Mouse (Mus musculus) heart, embryonic 14.5 days (tissue): ENCODE data around the gene Pkp4. TPM values are rescaled to one million over a fixed set of nuclear protein-coding genes. Genes with fewer than 3 reads are reported as not detected.
A peak's percentile ranks its signal among the peaks of the same experiment; 100 is the strongest.

ENCODE experiments used
- ATAC-seq: fragments of 200-750 bp; cut with Nextera tagmentation; 2 replicates; pipeline ENCODE4 v1.8.0; 2017; ENCODE audit warnings: low read depth, moderate TSS enrichment; ENCODE audit not compliant: insufficient number of reproducible peaks, insufficient read depth, low FRiP score
- H3K27ac ChIP-seq, 2 experiments: fragments of 200-500 bp in 1 of 2; fragments of 300-500 bp in 1 of 2; sonication (generic) in 1 of 2; replicated peaks in 1 of 2; 2 replicates each; pipeline ENCODE4 v1.5.1; 2012 to 2014; ENCODE audit warnings: low read depth in 2 of 2, low read length in 2 of 2, control low read depth in 1 of 2, mild to moderate bottlenecking in 1 of 2, mixed read lengths in 1 of 2; ENCODE audit not compliant: control insufficient read depth in 1 of 2, insufficient read depth in 1 of 2
- H3K27me3 ChIP-seq: fragments of 300-500 bp; sonication (generic); 2 replicates; pipeline ENCODE4 v1.6.1; 2014; ENCODE audit warnings: mild to moderate bottlenecking, low read length, control low read depth; ENCODE audit not compliant: control insufficient read depth, insufficient read depth
- H3K36me3 ChIP-seq: fragments of 300-500 bp; sonication (generic); 2 replicates; pipeline ENCODE4 v1.6.1; 2014; ENCODE audit warnings: mild to moderate bottlenecking, control low read depth, low read length, mixed read lengths; ENCODE audit not compliant: control insufficient read depth, insufficient read depth
- H3K4me1 ChIP-seq, 2 experiments: fragments of 200-500 bp in 1 of 2; fragments of 300-500 bp in 1 of 2; sonication (generic) in 1 of 2; 2 replicates each; pipeline ENCODE4 v1.6.1; 2012 to 2014; ENCODE audit warnings: low read length in 2 of 2, control low read depth in 1 of 2, mixed read lengths in 1 of 2; ENCODE audit not compliant: control insufficient read depth in 2 of 2, insufficient read depth in 2 of 2
- H3K4me2 ChIP-seq: fragments of 300-500 bp; sonication (generic); 2 replicates; pipeline ENCODE4 v1.6.1; 2014; ENCODE audit warnings: mild to moderate bottlenecking, low read length
- H3K4me3 ChIP-seq, 2 experiments: fragments of 200-500 bp in 1 of 2; fragments of 300-500 bp in 1 of 2; sonication (generic) in 1 of 2; 2 replicates each; pipeline ENCODE4 v1.5.1; 2012 to 2014; ENCODE audit warnings: low read length in 2 of 2, mild to moderate bottlenecking in 2 of 2, control low read depth in 1 of 2, low read depth in 1 of 2, moderate library complexity in 1 of 2; ENCODE audit not compliant: control insufficient read depth in 1 of 2, insufficient read depth in 1 of 2
- H3K9ac ChIP-seq: fragments of 300-500 bp; sonication (generic); 2 replicates; pipeline ENCODE4 v1.6.1; 2014; ENCODE audit warnings: mild to moderate bottlenecking, low read length
- H3K9me3 ChIP-seq: fragments of 300-500 bp; sonication (generic); 2 replicates; pipeline ENCODE4 v1.6.1; 2016; ENCODE audit warnings: low read length, control low read depth; ENCODE audit not compliant: control insufficient read depth
- WGBS: fragments of 180-500 bp; shearing (Covaris S2); extraction: QIAGEN DNeasy Blood & Tissue Kit; methylation state at CpG from one replicate; pipeline ENCODE4 v1.1.7; 2014; 5-methylcytosine and 5-hydroxymethylcytosine counted together
- polyA plus RNA-seq: library from polyadenylated mRNA; unstranded; fragments of >200 nt; fragmentation: Nextera tagmentation; extraction: Ambion mirVana; gene quantifications from 2 replicates; pipeline ENCODE4 v1.2.1, GENCODE M21; 2014

Pkp4 gene
- polyA plus RNA-seq, 1 experiment from 2014 or later = 54.8 TPM

DNA sequence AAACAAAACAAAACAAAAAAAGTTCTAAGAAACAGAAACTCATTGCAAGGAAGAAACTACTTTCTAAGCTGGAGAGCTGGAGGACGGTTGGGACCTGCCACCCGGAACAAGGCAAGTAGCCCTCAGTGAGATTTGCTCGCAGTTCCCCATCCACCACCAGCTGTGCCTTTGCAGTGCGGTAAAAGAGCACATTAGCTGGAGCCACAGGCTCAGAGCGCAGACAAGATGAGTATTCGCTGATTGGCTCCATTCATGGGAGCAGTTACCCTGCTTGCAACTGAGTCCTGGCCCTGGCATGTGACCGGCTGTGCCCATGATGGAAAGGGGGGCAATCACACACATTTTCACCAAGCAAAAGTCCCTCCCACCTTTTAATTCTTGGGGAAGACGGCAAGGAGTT is 127.0 kb downstream of the Pkp4 start:
- WGBS = 88% methylated on average over 8 of the region's 8 CpGs
- no peak for ATAC-seq
- no peak overlapping the region for H3K4me2 ChIP-seq
- no peak overlapping the region for H3K4me3 ChIP-seq
- H3K4me1 ChIP-seq = peaks cover 16 to 31% of the 10 kb centered on the region in 2 experiments
- H3K27ac ChIP-seq = no peak overlapping the region
- H3K9ac ChIP-seq = no peak overlapping the region
- peaks cover 5% of the 10 kb centered on the region; the same call in 1 of the 2 replicates for H3K36me3 ChIP-seq
- H3K27me3 ChIP-seq = no peaks in the 10 kb centered on the region
- no peaks in the 10 kb centered on the region for H3K9me3 ChIP-seq

DNA sequence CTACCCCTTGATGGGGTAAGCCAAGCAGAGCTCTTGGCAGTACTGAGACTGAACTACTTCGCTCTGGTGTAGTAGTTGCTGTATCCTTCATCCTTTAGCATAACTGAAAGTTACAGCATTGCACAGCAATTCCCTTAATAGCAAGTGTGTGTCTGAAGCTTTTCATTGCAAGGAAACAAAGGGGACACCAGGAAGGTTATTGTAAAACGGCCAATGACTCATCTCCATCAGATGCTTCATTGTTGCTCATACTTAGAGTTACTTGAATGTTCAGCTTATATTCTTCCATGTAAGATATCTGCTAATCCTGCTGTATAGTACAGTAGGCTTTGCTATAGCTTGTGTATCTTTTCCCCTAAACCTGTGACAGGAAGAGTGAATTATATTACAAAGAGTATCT is 128.8 kb downstream of the Pkp4 start:
- no peak overlapping the region for H3K4me2 ChIP-seq
- peaks cover 11 to 27% of the 10 kb centered on the region in 2 experiments for H3K4me1 ChIP-seq
- peaks cover 5% of the 10 kb centered on the region; the same call in 1 of the 2 replicates for H3K36me3 ChIP-seq
- no peak overlapping the region for H3K4me3 ChIP-seq
- no peak for ATAC-seq
- 78% methylated on average over 2 of the region's 2 CpGs for WGBS
- no peak overlapping the region for H3K27ac ChIP-seq
- no peak overlapping the region for H3K9ac ChIP-seq
- H3K9me3 ChIP-seq = no peaks in the 10 kb centered on the region
- H3K27me3 ChIP-seq = no peaks in the 10 kb centered on the region

DNA sequence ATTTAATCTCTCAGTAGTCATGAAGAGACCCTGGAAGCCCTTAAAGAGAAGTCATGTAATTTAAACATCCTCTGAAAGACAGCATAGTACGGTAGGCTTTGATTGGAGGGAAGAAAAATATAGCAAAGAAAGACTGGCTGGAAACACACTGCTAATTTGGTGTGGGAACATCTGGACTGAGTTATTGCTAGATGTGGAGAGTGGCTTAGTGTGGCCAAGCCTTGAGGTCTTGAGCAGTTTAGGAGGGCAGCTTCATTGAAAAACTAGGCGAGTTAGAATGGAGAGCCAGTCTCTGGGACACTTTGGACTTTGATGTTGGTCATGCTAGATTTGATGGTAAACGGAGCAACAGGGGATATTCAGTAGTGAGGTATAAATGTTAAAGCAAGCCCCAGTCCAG is 129.7 kb downstream of the Pkp4 start:
- Histone ChIP-seq H3K9ac (no peak overlapping the region), H3K9me3 (no peaks in the 10 kb centered on the region), H3K36me3 (peaks cover 5% of the 10 kb centered on the region; the same call in 1 of the 2 replicates), H3K27ac (no peak overlapping the region), H3K4me2 (no peak overlapping the region), H3K4me1 (peaks cover 4 to 18% of the 10 kb centered on the region in 2 experiments), H3K27me3 (no peaks in the 10 kb centered on the region), H3K4me3 (no peak overlapping the region)
- 86% methylated on average over 3 of the region's 3 CpGs for WGBS
- no peak for ATAC-seq

DNA sequence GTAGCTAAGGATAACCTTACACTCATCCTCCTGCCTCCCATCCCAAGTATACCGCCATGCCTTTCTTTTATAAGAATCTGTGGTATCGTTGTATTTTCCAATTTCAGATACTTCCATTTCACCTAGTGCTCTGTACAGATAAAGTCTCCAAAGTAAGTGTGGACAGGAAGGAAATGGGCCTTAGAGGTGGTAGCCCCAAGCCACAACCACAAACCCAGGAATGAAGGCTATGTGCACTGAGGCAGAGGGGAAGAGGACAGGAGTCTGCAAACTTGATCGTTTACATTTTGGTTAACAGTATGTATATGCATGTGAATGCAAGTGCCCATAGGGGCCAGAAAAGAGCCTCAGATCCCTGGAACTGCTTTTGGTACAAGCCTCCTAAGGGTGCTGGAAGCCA is 139.2 kb downstream of the Pkp4 start:
- H3K9ac ChIP-seq = no peak overlapping the region
- no peak overlapping the region for H3K4me3 ChIP-seq
- peaks cover 15% of the 10 kb centered on the region for H3K36me3 ChIP-seq
- H3K4me1 ChIP-seq = peaks cover 0 to 9% of the 10 kb centered on the region in 2 experiments; a peak in 1 of 4 replicates
- H3K27ac ChIP-seq = no peak overlapping the region
- 83% methylated on average over 3 of the region's 3 CpGs for WGBS
- H3K4me2 ChIP-seq = no peak overlapping the region
- no peaks in the 10 kb centered on the region for H3K9me3 ChIP-seq
- H3K27me3 ChIP-seq = no peaks in the 10 kb centered on the region
- ATAC-seq = no peak

DNA sequence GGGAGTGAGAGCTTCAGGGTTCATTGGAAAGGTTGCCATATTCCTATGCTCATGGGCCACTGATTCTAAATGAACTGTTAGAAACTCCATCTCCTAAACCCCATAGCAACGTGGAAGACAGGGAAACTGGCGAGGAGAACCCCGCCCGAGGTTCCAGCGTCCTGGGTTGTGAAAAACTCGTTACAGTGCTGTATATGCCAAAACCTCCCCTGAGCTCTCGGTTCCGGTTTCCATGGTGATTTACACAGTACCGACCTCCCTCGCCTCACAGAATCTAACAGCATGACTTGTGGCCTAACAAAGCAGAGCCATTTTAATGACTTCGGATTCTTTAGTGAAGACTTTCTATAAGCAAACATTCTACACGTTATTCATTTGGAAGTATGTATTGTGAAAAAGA is 141.0 kb downstream of the Pkp4 start:
- no peaks in the 10 kb centered on the region for H3K27me3 ChIP-seq
- WGBS = 86% methylated on average over 12 of the region's 12 CpGs
- no peak overlapping the region for H3K9ac ChIP-seq
- peaks cover 27% of the 10 kb centered on the region for H3K36me3 ChIP-seq
- no peaks in the 10 kb centered on the region for H3K9me3 ChIP-seq
- no peak overlapping the region for H3K27ac ChIP-seq
- H3K4me3 ChIP-seq = no peak overlapping the region
- no peak overlapping the region for H3K4me2 ChIP-seq
- no peak for ATAC-seq
- peaks cover 3 to 14% of the 10 kb centered on the region in 2 experiments; a peak in 2 of 4 replicates for H3K4me1 ChIP-seq

DNA sequence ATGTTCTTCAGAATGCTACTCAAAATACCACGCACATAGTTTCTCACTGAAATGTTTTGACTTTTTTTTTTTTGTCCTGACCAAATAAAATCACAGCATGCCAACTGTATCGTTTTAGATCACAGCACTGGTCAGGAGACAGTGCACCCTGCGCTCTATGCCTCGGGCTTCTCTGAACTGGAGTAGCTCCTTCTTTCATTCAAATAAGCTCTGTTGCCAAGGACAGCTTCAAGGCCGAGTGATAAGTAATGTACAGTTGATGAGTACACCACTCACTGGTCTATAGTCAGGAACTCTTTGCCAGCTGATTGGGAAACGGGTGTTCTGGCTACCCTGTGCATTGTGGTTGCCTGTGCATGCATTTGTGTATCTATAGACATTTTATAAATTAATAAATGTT is 141.8 kb downstream of the Pkp4 start:
- Histone ChIP-seq H3K9ac (no peak overlapping the region), H3K4me2 (no peak overlapping the region), H3K4me3 (no peak overlapping the region), H3K27ac (0 out of 4 replicates have a peak overlapping the region, but pooled peaks of 1 of the 2 experiments have one; percentile 8), H3K36me3 (peaks cover 35% of the 10 kb centered on the region), H3K4me1 (peaks cover 3 to 18% of the 10 kb centered on the region in 2 experiments; a peak in 2 of 4 replicates), H3K9me3 (no peaks in the 10 kb centered on the region), H3K27me3 (no peaks in the 10 kb centered on the region)
- 43% methylated on average over 6 of the region's 6 CpGs for whole genome bisulfite sequencing
- no peak for ATAC-seq

DNA sequence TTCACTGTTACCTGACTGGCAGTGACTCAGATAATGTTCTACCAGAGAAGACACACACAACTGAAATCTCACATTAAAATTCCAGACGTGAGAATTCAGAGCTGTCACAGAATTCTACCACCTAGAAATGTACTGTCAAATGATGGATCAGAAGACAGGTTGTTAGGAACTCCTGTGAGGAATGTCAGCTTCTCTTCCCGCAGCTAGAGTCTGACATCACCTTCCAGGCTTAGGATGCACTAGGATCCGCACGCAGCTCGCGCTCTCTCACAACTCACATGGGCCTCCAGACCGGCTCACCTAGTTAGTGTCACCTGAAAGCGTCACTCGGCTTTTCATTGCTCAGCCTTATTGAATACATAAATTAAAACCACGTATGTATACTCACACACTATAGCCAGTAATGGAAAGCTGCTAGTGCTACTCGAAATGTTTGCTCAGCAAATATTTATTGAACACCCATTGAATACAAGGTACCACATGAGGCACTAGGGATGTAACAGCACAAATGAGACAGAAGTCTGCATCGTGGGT is 142.9 kb downstream of the Pkp4 start:
- no peak overlapping the region for H3K9ac ChIP-seq
- H3K27me3 ChIP-seq = no peaks in the 10 kb centered on the region
- ATAC-seq = no peak
- peaks cover 3 to 18% of the 10 kb centered on the region in 2 experiments; a peak in 2 of 4 replicates for H3K4me1 ChIP-seq
- H3K4me2 ChIP-seq = no peak overlapping the region
- no peak overlapping the region for H3K27ac ChIP-seq
- peaks cover 42% of the 10 kb centered on the region for H3K36me3 ChIP-seq
- H3K4me3 ChIP-seq = no peak overlapping the region
- H3K9me3 ChIP-seq = no peaks in the 10 kb centered on the region
- WGBS = 89% methylated on average over 12 of the region's 12 CpGs

DNA sequence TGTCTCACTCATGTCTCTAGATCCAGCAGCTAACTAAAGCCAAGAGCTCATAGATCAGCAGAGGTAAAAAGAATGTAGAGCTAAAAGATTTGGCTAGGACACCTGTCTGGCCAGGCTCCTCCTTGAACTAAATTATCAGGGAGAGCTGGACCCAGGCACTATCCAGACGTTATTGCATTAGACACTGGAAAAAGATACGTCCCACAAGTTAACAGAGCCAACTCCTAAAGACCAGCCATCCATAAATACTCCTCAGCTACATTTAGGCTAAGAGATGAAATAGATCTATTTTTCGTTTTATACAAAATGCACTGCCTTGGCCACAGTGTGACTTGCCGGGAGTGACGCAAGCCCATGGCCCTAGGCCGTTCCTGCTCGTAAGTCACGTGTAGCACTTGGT is 146.7 kb downstream of the Pkp4 start:
- ATAC-seq = no peak
- H3K27ac ChIP-seq = no peak overlapping the region
- no peak overlapping the region for H3K4me3 ChIP-seq
- no peak overlapping the region for H3K9ac ChIP-seq
- H3K27me3 ChIP-seq = no peaks in the 10 kb centered on the region
- WGBS = 93% methylated on average over 8 of the region's 8 CpGs
- H3K4me2 ChIP-seq = no peak overlapping the region
- H3K9me3 ChIP-seq = no peaks in the 10 kb centered on the region
- H3K36me3 ChIP-seq = peaks cover 77% of the 10 kb centered on the region
- peaks cover 3 to 17% of the 10 kb centered on the region in 2 experiments; a peak in 2 of 4 replicates for H3K4me1 ChIP-seq
